Mouse (Mus musculus): ENCODE data around the gene Tnni3k. TPM values are rescaled to one million over a fixed set of nuclear protein-coding genes. Genes with fewer than 3 reads are reported as not detected.

Gene Tnni3k
- not detected for total RNA-seq (2021)

GRCm38 (mm10) chr3:155055231-155055916, at the start of gene Tnni3k:
TSS of gene Tnni3k (minus strand) at chr3:155055407.
- no peak for DNase-seq
- intact Hi-C loops (cut with DNase I), result no loop called here

GRCm38 (mm10) chr3:155099266-155099665, 44.1 kb upstream of the Tnni3k start:
- no peak for DNase-seq
- intact Hi-C loops (cut with DNase I), result no loop called here

GRCm38 (mm10) chr3:155093116-155093956, 38.1 kb upstream of the Tnni3k start, which contains the start of the genes Fpgt and Lrriq3:
TSS of gene Fpgt (minus strand) at chr3:155093403.
TSS of gene Lrriq3 (plus strand) at chr3:155093434.
- peak; percentile 95 for DNase-seq
- intact Hi-C loops (cut with DNase I), result loop anchor here (5.0 kb wide), 1 partner anchor 441 kb away; no protein-coding TSS in a partner anchor

GRCm38 (mm10) chr3:155092081-155092480, 36.9 kb upstream of the Tnni3k start:
- intact Hi-C loops (cut with DNase I), result loop anchor here (5.0 kb wide), 1 partner anchor 440 kb away; no protein-coding TSS in a partner anchor
- no peak for DNase-seq

- intact Hi-C loops (cut with DNase I), result no loop called here
- no peak for DNase-seq
Measured at GRCm38 (mm10) chr3:155077908-155078307, 22.7 kb upstream of the Tnni3k start.

GRCm38 (mm10) chr3:155059449-155059822, 4.2 kb upstream of the Tnni3k start:
- intact Hi-C loops (cut with DNase I), result no loop called here

GRCm38 (mm10) chr3:155058800-155059448, 3.7 kb upstream of the Tnni3k start:
- intact Hi-C loops (cut with DNase I), result no loop called here
- no peak for DNase-seq

More at GRCm38 (mm10) chr3:155059449-155059822, 4.2 kb upstream of the Tnni3k start:
- no peak for DNase-seq

- DNase-seq, result no peak
- intact Hi-C loops (cut with DNase I), result no loop called here
Measured at GRCm38 (mm10) chr3:155057566-155057965, 2.4 kb upstream of the Tnni3k start.

- DNase-seq, result no peak
- intact Hi-C loops (cut with DNase I), result no loop called here
Measured at GRCm38 (mm10) chr3:155056606-155057005, 1.4 kb upstream of the Tnni3k start.

- intact Hi-C loops (cut with DNase I), result no loop called here
- DNase-seq, result no peak
Measured at GRCm38 (mm10) chr3:155053189-155053588, 2.0 kb downstream of the Tnni3k start.

GRCm38 (mm10) chr3:155052021-155052420, 3.2 kb downstream of the Tnni3k start:
- DNase-seq, result no peak
- intact Hi-C loops (cut with DNase I), result no loop called here

GRCm38 (mm10) chr3:155039012-155039836, 16.0 kb downstream of the Tnni3k start:
- no peak for DNase-seq
- intact Hi-C loops (cut with DNase I), result no loop called here

GRCm38 (mm10) chr3:155034323-155034722, 20.9 kb downstream of the Tnni3k start:
- DNase-seq, result no peak
- intact Hi-C loops (cut with DNase I), result no loop called here

- intact Hi-C loops (cut with DNase I), result no loop called here
- DNase-seq, result no peak
Measured at GRCm38 (mm10) chr3:155030200-155030599, 25.0 kb downstream of the Tnni3k start.

GRCm38 (mm10) chr3:155002781-155003180, 52.4 kb downstream of the Tnni3k start:
- DNase-seq, result no peak
- intact Hi-C loops (cut with DNase I), result no loop called here

GRCm38 (mm10) chr3:155001056-155001455, 54.2 kb downstream of the Tnni3k start:
- no peak for DNase-seq
- intact Hi-C loops (cut with DNase I), result no loop called here

- intact Hi-C loops (cut with DNase I), result no loop called here
- no peak for DNase-seq
Measured at GRCm38 (mm10) chr3:154992678-154993077, 62.5 kb downstream of the Tnni3k start.

GRCm38 (mm10) chr3:154979101-154979500, 76.1 kb downstream of the Tnni3k start:
- no peak for DNase-seq

GRCm38 (mm10) chr3:154971626-154972025, 83.6 kb downstream of the Tnni3k start:
- intact Hi-C loops (cut with DNase I), result no loop called here
- no peak for DNase-seq

More at GRCm38 (mm10) chr3:154979101-154979500, 76.1 kb downstream of the Tnni3k start:
- intact Hi-C loops (cut with DNase I), result no loop called here

- intact Hi-C loops (cut with DNase I), result no loop called here
- DNase-seq, result no peak
Measured at GRCm38 (mm10) chr3:154970981-154971380, 84.2 kb downstream of the Tnni3k start.

All from left cerebral cortex, postnatal 4 days (tissue).